Mouse (Mus musculus): ENCODE measurements at regions not wholly inside any gene's neighbourhood (a gene's known extent, or its start where the extent isn't known, plus 50 kb on each side); places are given as distances from the start of the nearest gene placed in this dataset.

- TF ChIP-seq CTCF (conservative IDR thresholded peaks at IDR 0.05): no peak
- Histone ChIP-seq H3K27ac (peak overlapping the region; percentile 77), H3K4me3 (no peak overlapping the region)
- no peak for DNase-seq (ENCODE audit: low spot score in 2 of 2)
Measured at GRCm38 (mm10) chr6:111621684-111622480, 651.7 kb upstream of the Lmcd1 start.

GRCm38 (mm10) chr6:111622481-111623139 lies 650.9 kb upstream of the Lmcd1 start:
- no peak overlapping the region for H3K4me3 ChIP-seq
- TF ChIP-seq CTCF (conservative IDR thresholded peaks at IDR 0.05): no peak
- peak in 1 of 2 experiments; percentile 21 for DNase-seq (ENCODE audit: low spot score in 2 of 2)
- H3K27ac ChIP-seq: peak overlapping the region; percentile 77

DNA sequence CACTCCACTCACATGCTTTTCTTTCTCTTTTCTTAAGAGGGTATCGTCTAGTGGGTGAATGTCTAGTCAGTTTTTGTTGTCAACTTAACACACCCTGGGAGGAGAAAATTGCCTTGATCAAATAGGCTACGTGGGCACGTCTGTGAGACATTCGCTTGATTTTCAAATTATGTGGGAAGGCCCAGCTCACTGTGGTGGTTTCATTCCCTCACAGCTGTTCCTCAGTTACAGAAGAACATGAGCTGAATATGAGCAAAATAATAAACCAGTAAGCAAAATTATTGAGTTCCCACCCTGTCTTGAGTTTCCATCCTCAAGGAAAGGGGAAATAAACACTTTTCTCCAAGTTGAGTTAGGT lies 650.4 kb upstream of the Lmcd1 start:
- Histone ChIP-seq H3K27ac (peak overlapping the region; percentile 77), H3K4me3 (no peak overlapping the region)
- no peak for TF ChIP-seq CTCF (conservative IDR thresholded peaks at IDR 0.05)
- DNase-seq (ENCODE audit: low spot score in 2 of 2): peak in 1 of 2 experiments; percentile 41

GRCm38 (mm10) chr6:111625501-111625900 lies 648.1 kb upstream of the Lmcd1 start:
- H3K4me3 ChIP-seq: no peak overlapping the region
- no peak for TF ChIP-seq CTCF (conservative IDR thresholded peaks at IDR 0.05)

DNA sequence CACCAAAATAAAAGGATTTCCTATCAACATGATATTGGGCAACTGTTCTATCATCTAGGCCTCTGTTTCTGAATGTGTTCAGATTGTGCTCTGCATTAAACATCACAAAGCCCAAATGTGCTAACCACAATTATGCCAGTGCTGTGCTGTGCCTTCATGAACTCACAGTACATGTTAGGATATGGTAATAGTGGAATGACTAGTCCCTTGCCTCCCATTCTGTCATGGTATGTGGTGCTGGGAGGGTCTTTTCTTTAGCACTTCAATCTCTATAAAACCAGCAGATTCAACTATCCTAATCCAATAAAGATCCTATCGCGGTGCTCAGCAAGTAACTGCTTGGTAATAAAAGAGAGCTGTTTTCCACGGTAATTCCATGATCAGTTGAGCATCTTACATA lies 620.8 kb upstream of the Lmcd1 start:
- no peak for TF ChIP-seq CTCF (conservative IDR thresholded peaks at IDR 0.05)
- DNase-seq (ENCODE audit: low spot score in 2 of 2): no peak
- Histone ChIP-seq H3K4me3 (no peak overlapping the region), H3K27ac (no peak overlapping the region)

More at GRCm38 (mm10) chr6:111625501-111625900, 648.1 kb upstream of the Lmcd1 start:
- no peak for DNase-seq (ENCODE audit: low spot score in 2 of 2)
- no peak overlapping the region for H3K27ac ChIP-seq

- Histone ChIP-seq H3K27ac (no peak overlapping the region), H3K4me3 (no peak overlapping the region)
- no peak for TF ChIP-seq CTCF (conservative IDR thresholded peaks at IDR 0.05)
- no peak for DNase-seq (ENCODE audit: low spot score in 2 of 2)
Measured at GRCm38 (mm10) chr6:111659957-111660356, 613.6 kb upstream of the Lmcd1 start.

DNA sequence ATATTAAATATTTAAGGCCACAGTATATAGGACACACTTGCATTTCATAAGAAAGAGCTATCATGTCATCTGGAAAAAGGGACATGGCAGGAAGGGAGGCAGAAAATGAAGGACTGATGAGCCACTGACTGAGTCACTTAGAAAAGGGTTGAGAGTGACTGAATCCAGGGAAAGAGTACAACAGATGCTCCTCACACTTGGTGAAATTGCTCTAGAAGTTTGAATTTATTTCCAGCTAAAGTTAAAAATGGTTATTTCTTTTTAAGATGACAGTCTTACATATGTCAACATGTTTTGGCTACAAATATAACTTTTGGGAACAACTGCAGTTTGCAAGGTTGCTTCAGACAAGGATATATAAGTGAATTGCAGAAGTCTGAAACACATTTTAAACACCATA lies 609.0 kb upstream of the Lmcd1 start:
- H3K4me3 ChIP-seq: no peak overlapping the region
- no peak for DNase-seq (ENCODE audit: low spot score in 2 of 2)
- TF ChIP-seq CTCF (conservative IDR thresholded peaks at IDR 0.05): no peak
- H3K27ac ChIP-seq: no peak overlapping the region

GRCm38 (mm10) chr6:111684911-111685310 lies 588.6 kb upstream of the Lmcd1 start:
- peak; percentile 36; the same call in 1 of the 2 replicates for TF ChIP-seq CTCF (conservative IDR thresholded peaks at IDR 0.05)
- DNase-seq (ENCODE audit: low spot score in 2 of 2): no peak
- H3K4me3 ChIP-seq: no peak overlapping the region
- no peak overlapping the region for H3K27ac ChIP-seq

- TF ChIP-seq CTCF (conservative IDR thresholded peaks at IDR 0.05): no peak
- DNase-seq (ENCODE audit: low spot score in 2 of 2): no peak
- Histone ChIP-seq H3K4me3 (no peak overlapping the region), H3K27ac (no peak overlapping the region)
Measured at GRCm38 (mm10) chr6:111702864-111703263, 570.7 kb upstream of the Lmcd1 start.

GRCm38 (mm10) chr6:111708277-111708676 lies 565.3 kb upstream of the Lmcd1 start:
- TF ChIP-seq CTCF (conservative IDR thresholded peaks at IDR 0.05): no peak
- H3K27ac ChIP-seq: no peak overlapping the region
- H3K4me3 ChIP-seq: no peak overlapping the region
- DNase-seq (ENCODE audit: low spot score in 2 of 2): no peak

- no peak for DNase-seq (ENCODE audit: low spot score in 2 of 2)
- TF ChIP-seq CTCF (conservative IDR thresholded peaks at IDR 0.05): no peak
- Histone ChIP-seq H3K27ac (no peak overlapping the region), H3K4me3 (no peak overlapping the region)
Measured at GRCm38 (mm10) chr6:111725969-111726368, 547.6 kb upstream of the Lmcd1 start.

DNA sequence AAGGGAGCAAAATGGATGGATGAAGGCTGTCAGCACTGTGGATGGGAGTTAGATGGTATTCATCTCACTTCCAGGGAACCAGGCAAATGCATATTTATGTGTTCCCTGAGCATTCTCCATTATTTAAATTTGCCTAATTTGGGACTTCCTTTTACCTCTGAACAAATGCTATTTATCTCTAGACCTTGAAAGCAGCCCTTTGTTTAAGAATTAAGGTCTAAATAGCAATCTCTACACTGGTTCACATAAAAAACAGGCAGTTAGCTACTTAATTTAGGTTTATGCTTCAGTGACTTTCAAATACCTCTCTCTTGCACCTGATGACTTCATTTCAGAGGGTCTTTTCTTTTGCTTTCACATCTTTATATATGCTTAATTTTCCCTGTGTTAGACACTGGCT lies 543.2 kb upstream of the Lmcd1 start:
- no peak for DNase-seq (ENCODE audit: low spot score in 2 of 2)
- Histone ChIP-seq H3K4me3 (no peak overlapping the region), H3K27ac (no peak overlapping the region)
- TF ChIP-seq CTCF (conservative IDR thresholded peaks at IDR 0.05): no peak

DNA sequence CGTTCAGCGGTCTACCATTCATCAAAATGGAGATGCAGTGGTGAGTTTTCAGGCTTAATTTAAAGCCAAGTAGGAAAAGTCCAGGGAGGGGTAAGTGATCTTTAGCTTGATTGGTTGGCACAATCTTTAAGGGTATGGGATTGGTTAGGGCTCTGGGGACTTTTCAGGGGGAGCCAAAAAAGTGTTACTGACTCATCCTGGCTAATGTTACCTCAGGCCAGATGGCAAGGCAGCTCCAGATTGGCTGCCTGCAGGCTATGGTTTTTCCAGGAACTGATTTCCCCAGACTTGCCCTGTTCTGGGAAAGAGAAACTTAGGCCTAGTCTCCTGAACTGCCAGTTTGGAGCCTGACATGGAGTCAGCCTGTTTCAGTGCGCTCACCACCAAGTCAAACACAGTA lies 539.6 kb upstream of the Lmcd1 start:
- TF ChIP-seq CTCF (conservative IDR thresholded peaks at IDR 0.05): no peak
- H3K4me3 ChIP-seq: no peak overlapping the region
- H3K27ac ChIP-seq: no peak overlapping the region
- peak; percentile 23 to 55 for DNase-seq (ENCODE audit: low spot score in 2 of 2)

DNA sequence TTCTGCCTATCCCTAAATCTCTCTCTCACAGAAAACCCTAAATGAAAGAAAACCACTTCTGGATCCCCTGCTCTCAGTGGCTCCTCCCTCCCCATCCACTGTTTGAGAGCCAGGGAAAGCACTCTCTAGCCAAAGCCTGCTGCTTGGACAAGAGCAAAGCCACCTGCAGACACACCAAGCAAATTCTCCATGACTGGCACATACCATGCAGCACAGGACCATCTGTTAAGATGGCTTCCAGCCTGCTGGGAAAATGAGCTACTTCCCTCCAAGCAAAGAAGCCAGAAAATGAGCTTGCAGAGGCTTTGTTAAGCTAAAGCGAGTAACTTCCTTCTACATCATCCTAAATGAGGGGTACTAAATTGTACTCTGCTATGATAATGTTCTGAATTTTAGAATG lies 534.6 kb upstream of the Lmcd1 start:
- no peak for TF ChIP-seq CTCF (conservative IDR thresholded peaks at IDR 0.05)
- DNase-seq (ENCODE audit: low spot score in 2 of 2): peak; percentile 40 to 44
- H3K27ac ChIP-seq: peak overlapping the region; percentile 41; the same call in 1 of the 2 replicates

More for the DNA sequence above, 534.6 kb upstream of the Lmcd1 start:
- no peak overlapping the region for H3K4me3 ChIP-seq
